Mouse (Mus musculus): ENCODE measurements around the gene Dhx40.

Gene Dhx40

GRCm38 (mm10) chr11:86807505-86807989, at the start of gene Dhx40:
Gene Dhx40 (minus strand): TSS chr11:86807746.
- peak; percentile 89 for DNase-seq

GRCm38 (mm10) chr11:86855639-86856425, 48.3 kb upstream of the Dhx40 start:
- no peak for DNase-seq

GRCm38 (mm10) chr11:86853081-86853480, 45.5 kb upstream of the Dhx40 start:
- DNase-seq: no peak

- no peak for DNase-seq
Measured at GRCm38 (mm10) chr11:86852534-86853054, 45.0 kb upstream of the Dhx40 start.

GRCm38 (mm10) chr11:86851714-86852533, 44.4 kb upstream of the Dhx40 start:
- no peak for DNase-seq

- no peak for DNase-seq
Measured at GRCm38 (mm10) chr11:86851234-86851671, 43.7 kb upstream of the Dhx40 start.

GRCm38 (mm10) chr11:86843831-86844230, 36.3 kb upstream of the Dhx40 start:
- DNase-seq: peak; percentile 25

- no peak for DNase-seq
Measured at GRCm38 (mm10) chr11:86841261-86841660, 33.7 kb upstream of the Dhx40 start.

- no peak for DNase-seq
Measured at GRCm38 (mm10) chr11:86840511-86841154, 33.1 kb upstream of the Dhx40 start.

- DNase-seq: no peak
Measured at GRCm38 (mm10) chr11:86839716-86840447, 32.3 kb upstream of the Dhx40 start.

- no peak for DNase-seq
Measured at GRCm38 (mm10) chr11:86838792-86839191, 31.2 kb upstream of the Dhx40 start.

- peak; percentile 88 for DNase-seq
Measured at GRCm38 (mm10) chr11:86836366-86836765, 28.8 kb upstream of the Dhx40 start.

- DNase-seq: no peak
Measured at GRCm38 (mm10) chr11:86834628-86835338, 27.2 kb upstream of the Dhx40 start.

- DNase-seq: no peak
Measured at GRCm38 (mm10) chr11:86834050-86834449, 26.5 kb upstream of the Dhx40 start.

GRCm38 (mm10) chr11:86833153-86833552, 25.6 kb upstream of the Dhx40 start:
- DNase-seq: no peak

GRCm38 (mm10) chr11:86828396-86828795, 20.9 kb upstream of the Dhx40 start:
- no peak for DNase-seq

GRCm38 (mm10) chr11:86827476-86828245, 20.1 kb upstream of the Dhx40 start:
- DNase-seq: no peak

GRCm38 (mm10) chr11:86824433-86824832, 16.9 kb upstream of the Dhx40 start:
- no peak for DNase-seq

- DNase-seq: no peak
Measured at GRCm38 (mm10) chr11:86822531-86822930, 15.0 kb upstream of the Dhx40 start.

GRCm38 (mm10) chr11:86819536-86819935, 12.0 kb upstream of the Dhx40 start:
- no peak for DNase-seq

GRCm38 (mm10) chr11:86818928-86819327, 11.4 kb upstream of the Dhx40 start:
- DNase-seq: no peak

Data from thymus, postnatal 25 days (tissue).